ENCODE assay signal across 26 mouse cellular contexts in genomic region chr4:37727414-37727813, GRCm38 (mm10).
A peak's percentile ranks its signal among the peaks of the same experiment; 100 is the strongest.
DNase-seq lines count a peak whose midpoint lies in the region; ATAC-seq lines count a peak whose summit lies in the region.
"Had no signal": no experiment of that assay in that cellular context is flagged by ENCODE, and none has a peak within 500 bp of the region (broad histone marks: within the 10 kb centered on the region; RNA-seq: fewer than 3 reads in every experiment).

No protein-coding gene starts in this region.

- H3K9ac ChIP-seq in neural tube, embryonic 14.5 days (replicated peaks; ENCODE audit: low read depth, low read length), result no peak overlapping the region
- no peak overlapping the region for H3K9ac ChIP-seq in neural tube, embryonic 15.5 days (replicated peaks)
- H3K9ac ChIP-seq in intestine, embryonic 16.5 days (ENCODE audit: low read depth, low read length), result no peak overlapping the region
- no peak overlapping the region for H3K9ac ChIP-seq in liver, embryonic 11.5 days (ENCODE audit: low read depth, low read length)
- H3K9ac ChIP-seq: forebrain, embryonic 13.5 days; forebrain, postnatal 0 days; heart, embryonic 13.5 days; hindbrain, embryonic 15.5 days had no signal

- no peak overlapping the region for H3K4me3 ChIP-seq in neural tube, embryonic 14.5 days (ENCODE audit: low read depth, low read length)
- no peak overlapping the region for H3K4me3 ChIP-seq in neural tube, embryonic 15.5 days (replicated peaks)
- H3K4me3 ChIP-seq in limb, embryonic 10.5 days, result no peak overlapping the region
- H3K4me3 ChIP-seq in intestine, embryonic 16.5 days (ENCODE audit: low read length), result no peak overlapping the region
- H3K4me3 ChIP-seq in liver, embryonic 11.5 days (ENCODE audit: low read depth, low read length), result no peak overlapping the region
- H3K4me3 ChIP-seq: forebrain, embryonic 10.5 days; forebrain, embryonic 13.5 days; heart, adult 2 months; heart, embryonic 10.5 days; heart, embryonic 13.5 days; hindbrain, embryonic 15.5 days had no signal

- no peaks in the 10 kb centered on the region for H3K4me1 ChIP-seq in neural tube, embryonic 14.5 days (ENCODE audit: control insufficient read depth, insufficient read depth, low read length)
- H3K4me1 ChIP-seq in neural tube, embryonic 15.5 days, result no peaks in the 10 kb centered on the region
- H3K4me1 ChIP-seq in limb, embryonic 10.5 days, result no peaks in the 10 kb centered on the region
- H3K4me1 ChIP-seq in intestine, embryonic 16.5 days (ENCODE audit: control insufficient read depth, insufficient read depth, low read length), result no peaks in the 10 kb centered on the region
- no peaks in the 10 kb centered on the region for H3K4me1 ChIP-seq in liver, embryonic 11.5 days (replicated peaks; ENCODE audit: control insufficient read depth, insufficient read depth, low read length)
- H3K4me1 ChIP-seq: forebrain, embryonic 10.5 days; forebrain, embryonic 13.5 days; heart, embryonic 10.5 days; heart, embryonic 13.5 days; hindbrain, embryonic 15.5 days had no signal

- peak; percentile 70; the same call in 1 of the 2 replicates for ATAC-seq in neural tube, embryonic 14.5 days (ENCODE audit: low read depth)
- no peak for ATAC-seq in neural tube, embryonic 15.5 days (ENCODE audit: low FRiP score)
- no peak for ATAC-seq in intestine, embryonic 16.5 days
- no peak for ATAC-seq in liver, embryonic 11.5 days (replicated peaks; ENCODE audit: low FRiP score)
- ATAC-seq: activated CD4-positive, CD25-positive, alpha-beta regulatory T cell, adult 4 months; forebrain, embryonic 13.5 days; forebrain, postnatal 0 days; inflammation-experienced regulatory T-cells, adult 6 months had no signal

- peak; percentile 1 for DNase-seq in embryo, embryonic 11 days
- no peak for DNase-seq in embryo, embryonic 9.5 days (ENCODE audit: extremely low spot score)
- peak; percentile 34 for DNase-seq in limb, embryonic 10.5 days (ENCODE audit: low spot score)
- no peak for DNase-seq in thymus, postnatal 0 days (ENCODE audit: low spot score)
- no peak for DNase-seq in liver, embryonic 11.5 days (ENCODE audit: low spot score)
- DNase-seq: adrenal gland, adult 8-10 months; adrenal gland, postnatal 25 days; cerebellum, adult 11 months; cerebellum, adult 2 months; cerebellum, adult 9-11 months; cerebellum, postnatal 25 days; forebrain, postnatal 0 days; gastrocnemius, postnatal 25 days; heart, adult 2 months; heart, postnatal 14 days; heart, postnatal 4 days had no signal

- WGBS in neural tube, embryonic 14.5 days, result 13% methylated on average over 1 of the region's 1 CpGs
- WGBS in neural tube, embryonic 15.5 days, result 18% methylated on average over 1 of the region's 1 CpGs
- 53% methylated on average over 1 of the region's 1 CpGs for WGBS in limb, embryonic 10.5 days
- 76% methylated on average over 1 of the region's 1 CpGs for WGBS in intestine, embryonic 16.5 days
- 66% methylated on average over 1 of the region's 1 CpGs for WGBS in liver, embryonic 11.5 days

- H3K27me3 ChIP-seq in neural tube, embryonic 14.5 days (ENCODE audit: control insufficient read depth, insufficient read depth, low read length), result no peaks in the 10 kb centered on the region
- no peaks in the 10 kb centered on the region for H3K27me3 ChIP-seq in neural tube, embryonic 15.5 days (replicated peaks)
- no peaks in the 10 kb centered on the region for H3K27me3 ChIP-seq in limb, embryonic 10.5 days (ENCODE audit: low read depth, poor library complexity, severe bottlenecking)
- H3K27me3 ChIP-seq in intestine, embryonic 16.5 days (replicated peaks; ENCODE audit: control insufficient read depth, insufficient read depth, low read length), result no peaks in the 10 kb centered on the region
- H3K27me3 ChIP-seq in liver, embryonic 11.5 days (replicated peaks; ENCODE audit: control insufficient read depth, insufficient read depth, low read length), result no peaks in the 10 kb centered on the region
- H3K27me3 ChIP-seq: forebrain, embryonic 13.5 days; heart, embryonic 13.5 days; hindbrain, embryonic 15.5 days had no signal

- H3K36me3 ChIP-seq in neural tube, embryonic 14.5 days (ENCODE audit: control insufficient read depth, insufficient read depth, low read length), result no peaks in the 10 kb centered on the region
- no peaks in the 10 kb centered on the region for H3K36me3 ChIP-seq in neural tube, embryonic 15.5 days
- H3K36me3 ChIP-seq in limb, embryonic 10.5 days, result no peaks in the 10 kb centered on the region
- H3K36me3 ChIP-seq in intestine, embryonic 16.5 days (ENCODE audit: control insufficient read depth, insufficient read depth, low read length), result no peaks in the 10 kb centered on the region
- no peaks in the 10 kb centered on the region for H3K36me3 ChIP-seq in liver, embryonic 11.5 days (ENCODE audit: control insufficient read depth, insufficient read depth, low read length)
- H3K36me3 ChIP-seq: forebrain, embryonic 10.5 days; heart, embryonic 10.5 days; heart, embryonic 13.5 days; hindbrain, embryonic 15.5 days had no signal

- no peak overlapping the region for H3K27ac ChIP-seq in neural tube, embryonic 14.5 days (ENCODE audit: low read depth, low read length)
- H3K27ac ChIP-seq in neural tube, embryonic 15.5 days (replicated peaks), result no peak overlapping the region
- no peak overlapping the region for H3K27ac ChIP-seq in limb, embryonic 10.5 days
- no peak overlapping the region for H3K27ac ChIP-seq in intestine, embryonic 16.5 days (ENCODE audit: low read length)
- no peak overlapping the region for H3K27ac ChIP-seq in liver, embryonic 11.5 days (ENCODE audit: low read depth, low read length)
- H3K27ac ChIP-seq: forebrain, embryonic 10.5 days; forebrain, embryonic 13.5 days; heart, adult 2 months; heart, embryonic 10.5 days; heart, embryonic 13.5 days; hindbrain, embryonic 15.5 days had no signal

- H3K4me2 ChIP-seq in neural tube, embryonic 14.5 days (ENCODE audit: low read depth, low read length), result no peak overlapping the region
- H3K4me2 ChIP-seq in neural tube, embryonic 15.5 days, result no peak overlapping the region
- H3K4me2 ChIP-seq in intestine, embryonic 16.5 days (ENCODE audit: low read depth, low read length), result no peak overlapping the region
- no peak overlapping the region for H3K4me2 ChIP-seq in liver, embryonic 11.5 days
- H3K4me2 ChIP-seq: forebrain, embryonic 13.5 days; heart, embryonic 13.5 days; hindbrain, embryonic 15.5 days had no signal

- no peaks in the 10 kb centered on the region; the same call in 1 of the 2 replicates for H3K9me3 ChIP-seq in neural tube, embryonic 14.5 days (ENCODE audit: control insufficient read depth, low read length)
- H3K9me3 ChIP-seq in neural tube, embryonic 15.5 days (replicated peaks), result 0 out of 2 replicates have a peak, but pooled peaks cover 3% of the 10 kb centered on the region
- H3K9me3 ChIP-seq in limb, embryonic 10.5 days (replicated peaks), result no peaks in the 10 kb centered on the region
- H3K9me3 ChIP-seq in intestine, embryonic 16.5 days (ENCODE audit: control insufficient read depth, low read length), result no peaks in the 10 kb centered on the region
- H3K9me3 ChIP-seq in liver, embryonic 11.5 days (ENCODE audit: control insufficient read depth, low read length), result no peaks in the 10 kb centered on the region
- H3K9me3 ChIP-seq: forebrain, embryonic 10.5 days; forebrain, embryonic 13.5 days; heart, embryonic 10.5 days; hindbrain, embryonic 15.5 days had no signal

Comparison
In these comparisons a context has a peak if more than half of its experiments do, and no peak if none do; other contexts are left out.
1. DNase-seq: peak in embryo, embryonic 11 days (single experiment) and limb, embryonic 10.5 days (single experiment); none in embryo, embryonic 9.5 days (single experiment), thymus, postnatal 0 days (single experiment) and liver, embryonic 11.5 days (single experiment).